Mouse (Mus musculus): ENCODE results near the gene Chst11. TPM values are rescaled to one million over a fixed set of nuclear protein-coding genes. Genes with fewer than 3 reads are reported as not detected.

Chst11 gene
- polyA plus RNA-seq (2015; fragmentation: Nextera tagmentation; extraction: Ambion mirVana) = 3.0 and 3.7 TPM in 2 replicates

GRCm38 (mm10) chr10:82984950-82985699 is at the start of gene Chst11:
Gene Chst11, plus strand, starts transcription at chr10:82985498.
- Histone ChIP-seq H3K9me3 (no peaks in the 10 kb centered on the region), H3K9ac (peak within 1 kb of the TSS; percentile 66), H3K36me3 (no peaks in the 10 kb centered on the region), H3K4me2 (peak within 1 kb of the TSS; percentile 89), H3K4me3 (peak within 1 kb of the TSS; percentile 82), H3K27me3 (peaks cover 22% of the 10 kb centered on the region), H3K27ac (peak within 1 kb of the TSS; percentile 92), H3K4me1 (peaks cover 37% of the 10 kb centered on the region)
- peak; percentile 84 for ATAC-seq (ENCODE audit: insufficient number of reproducible peaks, low FRiP score, low TSS enrichment, low read depth)
- under 1% methylated on average over 67 of the region's 67 CpGs for WGBS

- no peaks in the 10 kb centered on the region for H3K4me1 ChIP-seq
- H3K9me3 ChIP-seq = no peaks in the 10 kb centered on the region
- WGBS = 79% methylated on average over 6 of the region's 6 CpGs
- no peak overlapping the region for H3K9ac ChIP-seq
- no peak overlapping the region for H3K4me3 ChIP-seq
- no peak for ATAC-seq (ENCODE audit: insufficient number of reproducible peaks, low FRiP score, low TSS enrichment, low read depth)
- H3K27me3 ChIP-seq = no peaks in the 10 kb centered on the region
- H3K4me2 ChIP-seq = no peak overlapping the region
- no peak overlapping the region for H3K27ac ChIP-seq
- no peaks in the 10 kb centered on the region for H3K36me3 ChIP-seq
These were observed 49.5 kb upstream of the Chst11 start for GRCm38 (mm10) chr10:82935774-82936173.

GRCm38 (mm10) chr10:82953415-82953814 is 31.9 kb upstream of the Chst11 start:
- H3K9ac ChIP-seq = no peak overlapping the region
- no peak for ATAC-seq (ENCODE audit: insufficient number of reproducible peaks, low FRiP score, low TSS enrichment, low read depth)
- no peak overlapping the region for H3K27ac ChIP-seq
- H3K4me2 ChIP-seq = no peak overlapping the region
- 80% methylated on average over 4 of the region's 4 CpGs for WGBS
- no peaks in the 10 kb centered on the region for H3K27me3 ChIP-seq
- no peak overlapping the region for H3K4me3 ChIP-seq
- no peaks in the 10 kb centered on the region for H3K4me1 ChIP-seq
- H3K36me3 ChIP-seq = no peaks in the 10 kb centered on the region
- H3K9me3 ChIP-seq = 0 out of 2 replicates have a peak, but pooled peaks cover 3% of the 10 kb centered on the region

GRCm38 (mm10) chr10:82955117-82955516 is 30.2 kb upstream of the Chst11 start:
- Histone ChIP-seq H3K9me3 (0 out of 2 replicates have a peak, but pooled peaks cover 3% of the 10 kb centered on the region), H3K27ac (no peak overlapping the region), H3K4me1 (no peaks in the 10 kb centered on the region), H3K36me3 (no peaks in the 10 kb centered on the region), H3K9ac (no peak overlapping the region), H3K27me3 (no peaks in the 10 kb centered on the region), H3K4me2 (no peak overlapping the region), H3K4me3 (no peak overlapping the region)
- 92% methylated on average over 18 of the region's 18 CpGs for WGBS
- no peak for ATAC-seq (ENCODE audit: insufficient number of reproducible peaks, low FRiP score, low TSS enrichment, low read depth)

GRCm38 (mm10) chr10:82958218-82958761 is 27.0 kb upstream of the Chst11 start:
- H3K9ac ChIP-seq = no peak overlapping the region
- 72% methylated on average over 5 of the region's 5 CpGs for WGBS
- no peaks in the 10 kb centered on the region for H3K4me1 ChIP-seq
- H3K27me3 ChIP-seq = no peaks in the 10 kb centered on the region
- no peak overlapping the region for H3K4me2 ChIP-seq
- no peak overlapping the region for H3K4me3 ChIP-seq
- no peak for ATAC-seq (ENCODE audit: insufficient number of reproducible peaks, low FRiP score, low TSS enrichment, low read depth)
- H3K9me3 ChIP-seq = 0 out of 2 replicates have a peak, but pooled peaks cover 3% of the 10 kb centered on the region
- H3K36me3 ChIP-seq = no peaks in the 10 kb centered on the region
- H3K27ac ChIP-seq = no peak overlapping the region

GRCm38 (mm10) chr10:82959316-82959715 is 26.0 kb upstream of the Chst11 start:
- no peak for ATAC-seq (ENCODE audit: insufficient number of reproducible peaks, low FRiP score, low TSS enrichment, low read depth)

GRCm38 (mm10) chr10:82961302-82961701 is 24.0 kb upstream of the Chst11 start:
- no peak overlapping the region for H3K4me2 ChIP-seq
- H3K4me3 ChIP-seq = no peak overlapping the region
- no peak for ATAC-seq (ENCODE audit: insufficient number of reproducible peaks, low FRiP score, low TSS enrichment, low read depth)
- no peaks in the 10 kb centered on the region for H3K27me3 ChIP-seq
- no peak overlapping the region for H3K27ac ChIP-seq
- H3K36me3 ChIP-seq = no peaks in the 10 kb centered on the region
- no peak overlapping the region for H3K9ac ChIP-seq
- WGBS = 49% methylated on average over 7 of the region's 7 CpGs
- no peaks in the 10 kb centered on the region for H3K4me1 ChIP-seq
- H3K9me3 ChIP-seq = no peaks in the 10 kb centered on the region

More at GRCm38 (mm10) chr10:82959316-82959715, 26.0 kb upstream of the Chst11 start:
- no peaks in the 10 kb centered on the region for H3K36me3 ChIP-seq
- H3K4me2 ChIP-seq = no peak overlapping the region
- H3K9ac ChIP-seq = no peak overlapping the region
- no peak overlapping the region for H3K27ac ChIP-seq
- no peaks in the 10 kb centered on the region for H3K27me3 ChIP-seq
- no peaks in the 10 kb centered on the region for H3K4me1 ChIP-seq
- no peak overlapping the region for H3K4me3 ChIP-seq
- 0 out of 2 replicates have a peak, but pooled peaks cover under 1% of the 10 kb centered on the region for H3K9me3 ChIP-seq

GRCm38 (mm10) chr10:82962018-82962417 is 23.3 kb upstream of the Chst11 start:
- Histone ChIP-seq H3K27ac (no peak overlapping the region), H3K4me2 (no peak overlapping the region), H3K4me1 (no peaks in the 10 kb centered on the region), H3K36me3 (no peaks in the 10 kb centered on the region), H3K9me3 (no peaks in the 10 kb centered on the region), H3K27me3 (no peaks in the 10 kb centered on the region), H3K4me3 (no peak overlapping the region), H3K9ac (no peak overlapping the region)
- ATAC-seq (ENCODE audit: insufficient number of reproducible peaks, low FRiP score, low TSS enrichment, low read depth) = no peak
- WGBS = 81% methylated on average over 4 of the region's 4 CpGs

GRCm38 (mm10) chr10:82962472-82963020 is 22.8 kb upstream of the Chst11 start:
- Histone ChIP-seq H3K9me3 (no peaks in the 10 kb centered on the region), H3K4me1 (no peaks in the 10 kb centered on the region), H3K9ac (no peak overlapping the region), H3K27ac (no peak overlapping the region), H3K4me3 (no peak overlapping the region), H3K4me2 (no peak overlapping the region), H3K36me3 (no peaks in the 10 kb centered on the region), H3K27me3 (no peaks in the 10 kb centered on the region)
- ATAC-seq (ENCODE audit: insufficient number of reproducible peaks, low FRiP score, low TSS enrichment, low read depth) = no peak
- 90% methylated on average over 6 of the region's 6 CpGs for WGBS

GRCm38 (mm10) chr10:82964491-82964890 is 20.8 kb upstream of the Chst11 start:
- Histone ChIP-seq H3K4me3 (no peak overlapping the region), H3K4me1 (0 out of 2 replicates have a peak, but pooled peaks cover 2% of the 10 kb centered on the region)
- no peak for ATAC-seq (ENCODE audit: insufficient number of reproducible peaks, low FRiP score, low TSS enrichment, low read depth)

GRCm38 (mm10) chr10:82966672-82967071 is 18.6 kb upstream of the Chst11 start:
- H3K4me2 ChIP-seq = no peak overlapping the region
- 0 out of 2 replicates have a peak, but pooled peaks cover 3% of the 10 kb centered on the region for H3K4me1 ChIP-seq
- H3K9ac ChIP-seq = no peak overlapping the region
- no peak overlapping the region for H3K27ac ChIP-seq
- no peaks in the 10 kb centered on the region for H3K27me3 ChIP-seq
- H3K4me3 ChIP-seq = no peak overlapping the region
- no peak for ATAC-seq (ENCODE audit: insufficient number of reproducible peaks, low FRiP score, low TSS enrichment, low read depth)
- no peaks in the 10 kb centered on the region for H3K9me3 ChIP-seq
- WGBS = 78% methylated on average over 7 of the region's 7 CpGs
- no peaks in the 10 kb centered on the region for H3K36me3 ChIP-seq

More at GRCm38 (mm10) chr10:82964491-82964890, 20.8 kb upstream of the Chst11 start:
- 69% methylated on average over 7 of the region's 7 CpGs for WGBS
- Histone ChIP-seq H3K27me3 (no peaks in the 10 kb centered on the region), H3K27ac (no peak overlapping the region), H3K4me2 (no peak overlapping the region), H3K9me3 (no peaks in the 10 kb centered on the region), H3K9ac (no peak overlapping the region), H3K36me3 (no peaks in the 10 kb centered on the region)

- WGBS = 66% methylated on average over 5 of the region's 5 CpGs
- no peak for ATAC-seq (ENCODE audit: insufficient number of reproducible peaks, low FRiP score, low TSS enrichment, low read depth)
- 0 out of 2 replicates have a peak, but pooled peaks cover 3% of the 10 kb centered on the region for H3K4me1 ChIP-seq
- H3K36me3 ChIP-seq = no peaks in the 10 kb centered on the region
- H3K27me3 ChIP-seq = no peaks in the 10 kb centered on the region; the same call in 1 of the 2 replicates
- no peaks in the 10 kb centered on the region for H3K9me3 ChIP-seq
- no peak overlapping the region for H3K4me3 ChIP-seq
- no peak overlapping the region for H3K27ac ChIP-seq
- H3K9ac ChIP-seq = no peak overlapping the region
- no peak overlapping the region for H3K4me2 ChIP-seq
These were observed 15.7 kb upstream of the Chst11 start for GRCm38 (mm10) chr10:82969612-82970011.

All from limb, embryonic 15.5 days (tissue).